Mouse (Mus musculus) neural tube, embryonic 15.5 days (tissue): ENCODE data around the gene Thsd7b. TPM values are rescaled to one million over a fixed set of nuclear protein-coding genes. Genes with fewer than 3 reads are reported as not detected.

Experiments used
- ATAC-seq: fragments of 200-750 bp; cut with Nextera tagmentation; 2 replicates; pipeline ENCODE4 v1.8.0; 2017; ENCODE audit warnings: mild to moderate bottlenecking, moderate TSS enrichment, moderate library complexity; ENCODE audit not compliant: low FRiP score
- H3K27ac ChIP-seq: fragments of 300-500 bp; sonication (generic); replicated peaks from 2 replicates; pipeline ENCODE4 v1.5.1; 2015; ENCODE audit warnings: mild to moderate bottlenecking, inconsistent platforms
- H3K27me3 ChIP-seq: fragments of 300-500 bp; sonication (generic); replicated peaks from 2 replicates; pipeline ENCODE4 v1.6.1; 2015; ENCODE audit warnings: inconsistent platforms
- H3K36me3 ChIP-seq: fragments of 300-500 bp; sonication (generic); 2 replicates; pipeline ENCODE4 v1.6.1; 2015; ENCODE audit warnings: inconsistent platforms
- H3K4me1 ChIP-seq: fragments of 300-500 bp; sonication (generic); 2 replicates; pipeline ENCODE4 v1.6.1; 2015; ENCODE audit warnings: inconsistent platforms
- H3K4me2 ChIP-seq: fragments of 300-500 bp; sonication (generic); 2 replicates; pipeline ENCODE4 v1.6.1; 2015; ENCODE audit warnings: inconsistent platforms, mild to moderate bottlenecking, moderate library complexity
- H3K4me3 ChIP-seq: fragments of 300-500 bp; sonication (generic); replicated peaks from 2 replicates; pipeline ENCODE4 v1.5.1; 2015; ENCODE audit warnings: mild to moderate bottlenecking, inconsistent platforms
- H3K9ac ChIP-seq: fragments of 300-500 bp; sonication (generic); replicated peaks from 2 replicates; pipeline ENCODE4 v1.6.1; 2015; ENCODE audit warnings: mild to moderate bottlenecking, inconsistent platforms
- H3K9me3 ChIP-seq: fragments of 300-500 bp; sonication (generic); replicated peaks from 2 replicates; pipeline ENCODE4 v1.6.1; 2016; ENCODE audit warnings: inconsistent platforms
- WGBS: fragments of 180-500 bp; shearing (Covaris S2); methylation state at CpG from one replicate; pipeline ENCODE4 v1.1.7; 2015; ENCODE audit warnings: mixed read lengths; 5-methylcytosine and 5-hydroxymethylcytosine counted together
- polyA plus RNA-seq: library from polyadenylated mRNA; unstranded; fragments of >200 nt; fragmentation: Nextera tagmentation; extraction: Ambion mirVana; gene quantifications from 2 replicates; pipeline ENCODE4 v1.2.1, GENCODE M21; 2015

Thsd7b gene
- polyA plus RNA-seq, 1 experiment from 2014 or later, result 10.9 TPM

- Histone ChIP-seq H3K27ac (no peak overlapping the region), H3K9me3 (no peaks in the 10 kb centered on the region), H3K4me1 (no peaks in the 10 kb centered on the region), H3K9ac (no peak overlapping the region), H3K4me2 (no peak overlapping the region), H3K4me3 (no peak overlapping the region), H3K36me3 (no peaks in the 10 kb centered on the region), H3K27me3 (no peaks in the 10 kb centered on the region)
- 89% methylated on average over 5 of the region's 5 CpGs for WGBS
- ATAC-seq, result no peak
Observed at GRCm38 (mm10) chr1:129777055-129777454, 504.0 kb downstream of the Thsd7b start.

GRCm38 (mm10) chr1:129779506-129779905 lies 506.4 kb downstream of the Thsd7b start:
- Histone ChIP-seq H3K36me3 (no peaks in the 10 kb centered on the region), H3K4me3 (no peak overlapping the region), H3K4me1 (no peaks in the 10 kb centered on the region), H3K27ac (no peak overlapping the region), H3K4me2 (no peak overlapping the region), H3K27me3 (no peaks in the 10 kb centered on the region), H3K9ac (no peak overlapping the region), H3K9me3 (no peaks in the 10 kb centered on the region)
- WGBS, result 78% methylated on average over 4 of the region's 4 CpGs
- ATAC-seq, result no peak

- H3K9ac ChIP-seq, result no peak overlapping the region
- H3K4me2 ChIP-seq, result no peak overlapping the region
- ATAC-seq, result no peak
- H3K36me3 ChIP-seq, result no peaks in the 10 kb centered on the region
- H3K4me3 ChIP-seq, result no peak overlapping the region
- H3K9me3 ChIP-seq, result no peaks in the 10 kb centered on the region
- WGBS, result 59% methylated on average over 1 of the region's 1 CpGs
- H3K27me3 ChIP-seq, result no peaks in the 10 kb centered on the region
- H3K4me1 ChIP-seq, result no peaks in the 10 kb centered on the region
- H3K27ac ChIP-seq, result no peak overlapping the region
Observed at GRCm38 (mm10) chr1:129780589-129780988, 507.5 kb downstream of the Thsd7b start.

- H3K9ac ChIP-seq, result no peak overlapping the region
- ATAC-seq, result no peak
- no peaks in the 10 kb centered on the region for H3K36me3 ChIP-seq
- H3K9me3 ChIP-seq, result no peaks in the 10 kb centered on the region; the same call in 1 of the 2 replicates
- H3K27ac ChIP-seq, result no peak overlapping the region
- no peaks in the 10 kb centered on the region for H3K27me3 ChIP-seq
- H3K4me2 ChIP-seq, result no peak overlapping the region
- H3K4me1 ChIP-seq, result no peaks in the 10 kb centered on the region
- no peak overlapping the region for H3K4me3 ChIP-seq
Observed at GRCm38 (mm10) chr1:129798519-129798918, 525.4 kb downstream of the Thsd7b start.

GRCm38 (mm10) chr1:129826927-129827326 lies 553.8 kb downstream of the Thsd7b start:
- 76% methylated on average over 4 of the region's 4 CpGs for WGBS
- Histone ChIP-seq H3K27ac (no peak overlapping the region), H3K4me2 (no peak overlapping the region), H3K4me3 (no peak overlapping the region), H3K27me3 (no peaks in the 10 kb centered on the region), H3K9ac (no peak overlapping the region), H3K36me3 (no peaks in the 10 kb centered on the region), H3K9me3 (no peaks in the 10 kb centered on the region), H3K4me1 (no peaks in the 10 kb centered on the region)
- no peak for ATAC-seq

- ATAC-seq, result no peak
- WGBS, result 40% methylated on average over 2 of the region's 2 CpGs
Observed at GRCm38 (mm10) chr1:129837324-129837723, 564.2 kb downstream of the Thsd7b start.

GRCm38 (mm10) chr1:129837776-129838175 lies 564.7 kb downstream of the Thsd7b start:
- Histone ChIP-seq H3K4me1 (0 out of 2 replicates have a peak, but pooled peaks cover 4% of the 10 kb centered on the region), H3K9ac (no peak overlapping the region), H3K27ac (no peak overlapping the region), H3K9me3 (no peaks in the 10 kb centered on the region), H3K36me3 (no peaks in the 10 kb centered on the region), H3K27me3 (no peaks in the 10 kb centered on the region), H3K4me2 (no peak overlapping the region), H3K4me3 (no peak overlapping the region)
- no peak; the same call in 1 of the 2 replicates for ATAC-seq
- WGBS, result 36% methylated on average over 3 of the region's 3 CpGs

More at GRCm38 (mm10) chr1:129837324-129837723, 564.2 kb downstream of the Thsd7b start:
- no peaks in the 10 kb centered on the region for H3K9me3 ChIP-seq
- no peaks in the 10 kb centered on the region for H3K27me3 ChIP-seq
- no peak overlapping the region for H3K4me2 ChIP-seq
- H3K4me1 ChIP-seq, result 0 out of 2 replicates have a peak, but pooled peaks cover 4% of the 10 kb centered on the region
- no peak overlapping the region for H3K27ac ChIP-seq
- H3K4me3 ChIP-seq, result no peak overlapping the region
- H3K36me3 ChIP-seq, result no peaks in the 10 kb centered on the region
- H3K9ac ChIP-seq, result no peak overlapping the region

- H3K27ac ChIP-seq, result no peak overlapping the region
- no peaks in the 10 kb centered on the region for H3K27me3 ChIP-seq
- H3K4me1 ChIP-seq, result 0 out of 2 replicates have a peak, but pooled peaks cover 4% of the 10 kb centered on the region
- H3K36me3 ChIP-seq, result no peaks in the 10 kb centered on the region
- ATAC-seq, result no peak
- no peak overlapping the region for H3K4me3 ChIP-seq
- no peak overlapping the region for H3K4me2 ChIP-seq
- H3K9ac ChIP-seq, result no peak overlapping the region
- H3K9me3 ChIP-seq, result no peaks in the 10 kb centered on the region
Observed at GRCm38 (mm10) chr1:129838486-129838885, 565.4 kb downstream of the Thsd7b start.

- ATAC-seq, result no peak
- Histone ChIP-seq H3K4me2 (no peak overlapping the region), H3K27ac (no peak overlapping the region), H3K4me3 (no peak overlapping the region), H3K36me3 (no peaks in the 10 kb centered on the region), H3K9ac (no peak overlapping the region), H3K27me3 (no peaks in the 10 kb centered on the region), H3K9me3 (no peaks in the 10 kb centered on the region), H3K4me1 (no peaks in the 10 kb centered on the region)
- 53% methylated on average over 2 of the region's 2 CpGs for whole genome bisulfite sequencing
Observed at GRCm38 (mm10) chr1:129843416-129843815, 570.3 kb downstream of the Thsd7b start.

GRCm38 (mm10) chr1:129850007-129850564 lies 577.0 kb downstream of the Thsd7b start:
- 29% methylated on average over 5 of the region's 5 CpGs for WGBS
- H3K27me3 ChIP-seq, result no peaks in the 10 kb centered on the region
- 0 out of 2 replicates have a peak, but pooled peaks have one; percentile 31 for ATAC-seq

GRCm38 (mm10) chr1:129867714-129868113 lies 594.6 kb downstream of the Thsd7b start:
- WGBS, result 81% methylated on average over 6 of the region's 6 CpGs
- H3K9me3 ChIP-seq, result no peaks in the 10 kb centered on the region
- H3K9ac ChIP-seq, result no peak overlapping the region
- no peaks in the 10 kb centered on the region for H3K36me3 ChIP-seq
- H3K27ac ChIP-seq, result no peak overlapping the region
- no peak overlapping the region for H3K4me3 ChIP-seq
- no peaks in the 10 kb centered on the region for H3K4me1 ChIP-seq
- no peak overlapping the region for H3K4me2 ChIP-seq
- no peaks in the 10 kb centered on the region for H3K27me3 ChIP-seq
- no peak for ATAC-seq

More at GRCm38 (mm10) chr1:129850007-129850564, 577.0 kb downstream of the Thsd7b start:
- Histone ChIP-seq H3K27ac (no peak overlapping the region), H3K4me2 (no peak overlapping the region), H3K36me3 (no peaks in the 10 kb centered on the region), H3K4me1 (peaks cover 5% of the 10 kb centered on the region; the same call in 1 of the 2 replicates), H3K9me3 (no peaks in the 10 kb centered on the region), H3K4me3 (no peak overlapping the region), H3K9ac (no peak overlapping the region)

GRCm38 (mm10) chr1:129874355-129874754 lies 601.3 kb downstream of the Thsd7b start:
- ATAC-seq, result no peak
- H3K4me2 ChIP-seq, result no peak overlapping the region
- no peak overlapping the region for H3K9ac ChIP-seq
- H3K9me3 ChIP-seq, result no peaks in the 10 kb centered on the region
- H3K36me3 ChIP-seq, result no peaks in the 10 kb centered on the region
- no peak overlapping the region for H3K4me3 ChIP-seq
- H3K27ac ChIP-seq, result no peak overlapping the region
- no peaks in the 10 kb centered on the region for H3K27me3 ChIP-seq
- H3K4me1 ChIP-seq, result no peaks in the 10 kb centered on the region
- 43% methylated on average over 4 of the region's 4 CpGs for WGBS
